Mouse (Mus musculus) left cerebral cortex, adult 11 months (tissue): ENCODE data around the gene Papss2.

ENCODE experiments used
- DNase-seq: peaks from one replicate; pipeline ENCODE4 v3.0.0; 2022; ENCODE audit warnings: low spot score

Gene Papss2

GRCm38 (mm10) chr19:32599436-32599835 is 3.8 kb downstream of the Papss2 start:
- no peak for DNase-seq

DNA sequence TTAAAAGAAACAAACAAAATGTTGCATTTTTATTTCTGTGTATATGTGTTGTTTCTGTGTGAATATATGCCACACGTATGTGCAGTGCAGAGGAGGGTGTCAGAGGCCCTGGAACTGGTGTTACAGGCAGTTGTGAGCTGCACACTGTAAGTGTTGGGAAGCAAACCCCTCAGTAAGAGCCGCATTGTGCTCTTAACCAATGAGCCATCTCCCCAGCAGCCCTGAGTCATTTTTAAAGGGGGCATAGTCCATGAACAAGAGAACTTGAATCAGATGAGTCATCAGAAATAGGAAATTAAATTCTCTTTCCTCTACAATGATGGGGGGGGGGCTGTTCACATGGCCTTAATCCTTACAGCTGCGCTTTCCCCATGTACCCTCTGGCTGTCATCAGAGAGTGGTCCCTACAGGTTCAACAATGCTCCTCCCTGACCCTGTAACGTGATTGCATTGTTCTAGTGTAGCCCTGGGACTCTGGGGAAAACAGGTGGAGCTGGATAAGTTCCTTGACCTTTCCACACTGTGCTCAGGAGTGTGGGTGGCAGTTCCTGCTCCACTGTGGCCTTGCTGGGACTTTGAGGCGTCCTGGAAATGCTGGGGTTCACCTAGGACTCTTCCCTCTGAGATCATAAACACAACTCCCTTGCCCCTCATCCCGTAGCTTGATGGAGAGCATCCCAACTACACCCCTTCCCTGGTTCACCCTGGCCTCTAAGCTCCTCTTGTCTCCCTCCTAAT is 5.6 kb downstream of the Papss2 start:
- no peak for DNase-seq

- no peak for DNase-seq
These were observed 7.9 kb downstream of the Papss2 start for GRCm38 (mm10) chr19:32603466-32603865.

- no peak for DNase-seq
These were observed 8.5 kb downstream of the Papss2 start for GRCm38 (mm10) chr19:32604127-32604526.

GRCm38 (mm10) chr19:32604563-32605252 is 9.1 kb downstream of the Papss2 start:
- no peak for DNase-seq

GRCm38 (mm10) chr19:32606227-32606827 is 10.7 kb downstream of the Papss2 start:
- DNase-seq = no peak

DNA sequence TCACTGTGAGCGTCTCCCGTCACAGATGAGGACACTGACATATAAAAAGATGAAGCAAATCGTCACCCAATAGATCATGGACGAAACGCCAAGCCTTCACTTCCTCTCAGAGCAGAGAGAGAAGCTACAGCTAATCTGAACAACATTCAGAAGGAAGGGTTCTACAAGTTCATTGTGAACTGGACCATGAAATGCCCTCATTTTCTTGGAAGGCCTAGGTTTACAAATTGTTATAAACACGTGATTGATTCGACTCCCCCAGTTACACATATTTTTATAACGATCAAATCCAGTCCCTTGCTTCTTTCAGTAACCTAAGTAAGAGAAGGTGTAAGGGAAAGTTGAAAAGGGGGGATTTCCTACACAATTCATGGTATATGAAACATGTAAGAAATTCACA is 11.4 kb downstream of the Papss2 start:
- no peak for DNase-seq

DNA sequence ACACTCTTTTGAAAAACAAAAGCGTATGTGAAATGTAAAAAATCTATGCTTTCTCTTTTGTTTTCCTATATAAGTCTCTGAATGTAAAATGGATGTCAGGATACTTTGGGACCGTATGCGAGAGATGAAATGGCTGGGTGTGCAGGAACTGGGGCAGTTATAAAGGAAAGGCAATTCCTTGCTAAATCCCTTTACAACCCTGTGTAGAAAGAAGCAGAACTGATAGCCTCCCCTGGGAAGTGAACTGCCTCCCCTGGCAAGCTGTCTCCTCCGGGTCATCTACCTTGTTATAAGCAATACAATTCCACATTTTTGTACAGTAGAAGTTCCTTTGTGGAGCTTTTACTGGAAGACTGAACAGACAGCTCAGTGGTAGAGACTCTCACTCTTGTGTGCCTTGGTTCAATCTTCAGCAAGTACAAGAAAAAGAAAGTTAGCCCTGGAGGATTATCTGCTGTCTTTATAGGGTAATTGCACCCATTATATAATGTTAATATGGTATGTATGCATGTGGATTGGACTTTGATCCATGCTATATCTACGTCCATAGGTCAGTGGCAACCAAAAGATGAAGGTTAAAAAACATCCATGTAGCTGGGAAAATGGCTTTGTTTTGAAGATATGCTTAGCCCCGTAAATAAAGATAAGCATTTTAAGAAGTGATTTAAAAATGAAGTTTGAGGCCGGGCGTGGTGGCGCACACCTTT is 15.9 kb downstream of the Papss2 start:
- DNase-seq = no peak

DNA sequence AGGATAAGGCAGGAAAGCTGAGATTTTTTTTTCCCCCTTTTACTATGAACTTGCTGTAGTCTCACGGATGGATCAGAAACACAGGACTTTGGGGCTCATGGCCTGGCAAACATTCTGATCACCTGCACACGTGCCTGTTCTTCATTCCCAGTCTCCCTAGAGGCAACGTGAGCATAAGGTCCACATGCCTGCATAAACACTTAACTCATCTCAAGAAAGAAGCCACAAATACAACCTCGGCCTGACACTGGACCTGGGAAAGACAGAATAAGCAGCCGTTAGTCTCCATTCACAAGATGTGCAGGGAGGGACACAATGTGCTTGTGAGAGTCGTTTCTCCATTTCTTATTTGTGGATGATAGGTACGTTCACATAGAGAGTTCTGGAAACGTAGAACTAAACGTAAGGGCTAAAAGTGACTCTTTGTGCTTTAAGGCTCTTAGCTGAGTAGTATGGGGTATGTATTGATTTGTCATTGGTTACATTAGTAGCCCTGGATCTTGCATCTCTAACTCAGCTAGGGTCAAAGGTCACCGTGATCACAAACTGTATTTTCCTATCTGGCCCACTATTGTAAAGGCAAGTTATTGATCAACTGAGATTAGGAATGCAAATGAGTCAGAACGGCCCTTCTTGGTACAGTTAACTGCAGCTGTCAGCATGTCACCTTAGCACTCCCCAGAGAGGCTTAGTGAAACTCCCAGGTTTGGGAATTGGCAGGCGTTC is 18.6 kb downstream of the Papss2 start:
- DNase-seq = no peak

DNA sequence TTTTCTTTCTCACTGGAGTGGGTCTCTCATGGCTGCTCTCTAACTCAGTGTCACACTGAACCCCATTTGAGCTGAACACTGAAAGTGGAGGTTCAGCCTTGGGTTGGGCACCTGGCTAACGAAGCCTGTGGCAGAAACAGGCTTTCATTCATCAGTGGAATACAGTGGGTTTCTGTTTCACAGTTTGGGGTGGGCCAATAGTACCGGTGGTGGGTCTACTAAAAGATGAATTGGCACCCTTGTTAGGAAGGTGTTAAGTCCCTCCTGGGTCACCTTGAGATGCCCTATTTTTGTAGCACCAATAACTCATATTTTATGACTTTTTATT is 19.1 kb downstream of the Papss2 start:
- DNase-seq = no peak

DNA sequence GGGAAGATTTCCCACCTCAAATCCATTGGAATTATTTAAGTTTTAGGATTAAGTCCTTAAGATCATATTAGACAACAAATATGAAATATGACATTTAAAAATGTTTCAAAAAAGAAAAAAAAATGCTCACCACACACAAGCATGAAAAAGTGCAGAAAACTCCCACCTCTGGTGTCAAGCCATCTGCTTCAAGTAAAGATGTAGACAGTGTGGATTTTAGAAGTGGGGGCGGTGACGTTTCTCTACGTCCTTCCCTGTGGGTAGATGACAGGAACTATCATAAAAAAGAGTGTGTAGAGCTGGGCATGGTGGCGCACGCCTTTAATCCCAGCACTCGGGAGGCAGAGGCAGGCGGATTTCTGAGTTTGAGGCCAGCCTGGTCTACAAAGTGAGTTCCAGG is 21.1 kb downstream of the Papss2 start:
- DNase-seq = no peak

- no peak for DNase-seq
These were observed 24.1 kb downstream of the Papss2 start for GRCm38 (mm10) chr19:32619739-32620138.

- no peak for DNase-seq
These were observed 25.4 kb downstream of the Papss2 start for GRCm38 (mm10) chr19:32620859-32621445.

- DNase-seq = no peak
These were observed 26.6 kb downstream of the Papss2 start for GRCm38 (mm10) chr19:32622142-32622541.

GRCm38 (mm10) chr19:32626768-32627331 is 31.3 kb downstream of the Papss2 start:
- no peak for DNase-seq

DNA sequence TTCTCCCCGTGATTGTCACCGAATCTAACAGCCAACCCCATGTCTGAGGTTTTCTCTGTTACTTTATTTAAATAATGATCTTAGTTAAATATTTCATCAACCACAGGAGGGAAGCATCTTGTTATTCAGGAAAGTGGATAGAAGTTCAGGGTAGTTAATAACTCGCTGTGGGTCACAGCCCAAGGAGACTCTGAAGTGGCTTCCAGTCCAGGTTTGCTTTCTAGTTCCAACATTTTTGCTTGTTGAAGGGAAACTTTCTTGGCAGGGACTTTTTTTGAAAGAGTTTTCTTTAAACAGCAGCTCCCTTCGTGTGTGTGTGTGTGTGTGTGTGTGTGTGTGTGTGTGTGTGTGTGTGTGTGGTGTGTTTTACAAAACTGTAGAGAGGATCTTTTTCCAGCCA is 32.0 kb downstream of the Papss2 start:
- no peak for DNase-seq

DNA sequence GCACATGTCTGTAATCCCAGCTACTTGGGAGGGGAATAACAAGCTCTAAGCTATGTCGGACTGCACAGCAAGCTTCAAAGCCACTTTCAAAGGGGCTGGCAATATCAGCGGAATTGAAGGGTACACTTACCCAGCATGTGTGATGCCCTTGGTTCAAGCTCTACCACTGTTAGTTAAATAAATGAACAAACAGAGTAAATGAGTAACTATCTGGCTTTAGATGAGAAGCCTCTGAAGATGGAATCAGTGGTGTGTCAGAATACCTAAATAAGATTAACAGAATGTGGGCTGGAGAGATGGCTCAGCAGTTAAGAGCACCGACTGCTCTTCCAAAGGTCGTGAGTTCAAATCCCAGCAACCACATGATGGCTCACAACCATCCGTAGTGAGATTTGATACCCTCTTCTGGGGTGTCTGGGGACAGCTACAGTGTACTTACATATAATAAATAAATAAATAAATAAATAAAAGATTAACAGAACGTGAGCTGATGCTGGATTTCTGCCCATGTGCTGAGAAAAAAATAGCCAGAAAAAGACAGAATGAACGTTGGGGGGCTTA is 33.1 kb downstream of the Papss2 start:
- no peak for DNase-seq

GRCm38 (mm10) chr19:32634916-32635315 is 39.3 kb downstream of the Papss2 start:
- no peak for DNase-seq

- no peak for DNase-seq
These were observed 42.0 kb downstream of the Papss2 start for GRCm38 (mm10) chr19:32637357-32638275.
